Mouse (Mus musculus) G1E (cell line): ENCODE measurements around the gene 9130409I23Rik.

ENCODE experiments used
- CTCF ChIP-seq: IDR thresholded peaks from 2 replicates; pipeline ENCODE4 v1.5.1; 2012; ENCODE audit warnings: low read depth, low read length, inconsistent platforms, mixed read lengths
- GATA1 ChIP-seq: IDR thresholded peaks from 2 replicates; pipeline ENCODE4 v1.6.1; 2012; ENCODE audit warnings: borderline replicate concordance, low read length, inconsistent platforms, mixed read lengths
- TAL1 ChIP-seq: conservative IDR thresholded peaks from 2 replicates; pipeline ENCODE4 v1.6.1; 2012; ENCODE audit warnings: low read depth, low read length, inconsistent platforms, mixed read lengths

DNA sequence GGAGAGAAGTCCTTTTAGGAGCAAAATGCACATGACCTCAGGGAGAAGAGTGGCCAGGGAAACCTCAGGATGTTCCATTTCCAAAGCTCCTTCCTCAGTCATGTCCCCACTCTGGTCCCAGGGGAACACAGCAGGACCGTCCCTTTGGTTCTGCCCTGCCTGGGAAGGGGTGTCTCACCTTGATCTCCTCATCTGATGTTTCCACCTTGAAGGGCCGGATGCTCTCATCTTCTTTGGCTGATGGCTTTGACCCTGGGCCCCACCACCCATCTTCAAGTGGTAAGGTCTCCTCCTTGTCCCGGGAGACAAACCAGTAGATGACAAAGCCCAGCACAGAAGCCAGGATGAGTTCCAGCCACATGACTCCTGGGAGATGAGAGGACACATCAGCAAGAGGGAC lies 49.4 kb upstream of the 9130409I23Rik start:
- TF ChIP-seq CTCF (no peak), GATA1 (no peak), TAL1 (no peak)
